Mouse (Mus musculus) liver, embryonic 15.5 days (tissue): ENCODE data around the gene Galnt14. TPM values are rescaled to one million over a fixed set of nuclear protein-coding genes. Genes with fewer than 3 reads are reported as not detected.

Experiments used
- ATAC-seq: fragments of 200-750 bp; cut with Nextera tagmentation; 2 replicates; pipeline ENCODE4 v1.8.0; 2017; ENCODE audit warnings: moderate number of reproducible peaks, mild to moderate bottlenecking, moderate library complexity; ENCODE audit not compliant: insufficient read depth
- H3K27ac ChIP-seq: fragments of 300-500 bp; sonication (generic); replicated peaks from 2 replicates; pipeline ENCODE4 v1.5.1; 2015; ENCODE audit warnings: mild to moderate bottlenecking, inconsistent platforms
- H3K27me3 ChIP-seq: fragments of 300-500 bp; sonication (generic); 2 replicates; pipeline ENCODE4 v1.6.1; 2015; ENCODE audit warnings: mild to moderate bottlenecking, inconsistent platforms
- H3K36me3 ChIP-seq: fragments of 300-500 bp; sonication (generic); replicated peaks from 2 replicates; pipeline ENCODE4 v1.6.1; 2015; ENCODE audit warnings: moderate library complexity, mild to moderate bottlenecking, inconsistent platforms
- H3K4me1 ChIP-seq: fragments of 300-500 bp; sonication (generic); replicated peaks from 2 replicates; pipeline ENCODE4 v1.6.1; 2015; ENCODE audit warnings: inconsistent platforms
- H3K4me2 ChIP-seq: fragments of 300-500 bp; sonication (generic); 2 replicates; pipeline ENCODE4 v1.6.1; 2015; ENCODE audit warnings: moderate library complexity, mild to moderate bottlenecking, inconsistent platforms
- H3K4me3 ChIP-seq: fragments of 300-500 bp; sonication (generic); replicated peaks from 2 replicates; pipeline ENCODE4 v1.5.1; 2015; ENCODE audit warnings: mild to moderate bottlenecking, inconsistent platforms
- H3K9ac ChIP-seq: fragments of 300-500 bp; sonication (generic); 2 replicates; pipeline ENCODE4 v1.6.1; 2015; ENCODE audit warnings: moderate library complexity, mild to moderate bottlenecking, inconsistent platforms
- H3K9me3 ChIP-seq: fragments of 300-500 bp; sonication (generic); replicated peaks from 2 replicates; pipeline ENCODE4 v1.6.1; 2016; ENCODE audit warnings: inconsistent platforms
- WGBS: fragments of 180-500 bp; shearing (Covaris S2); methylation state at CpG from one replicate; pipeline ENCODE4 v1.1.7; 2015; ENCODE audit warnings: mixed read lengths; ENCODE audit not compliant: insufficient replicate concordance; 5-methylcytosine and 5-hydroxymethylcytosine counted together
- polyA plus RNA-seq: library from polyadenylated mRNA; unstranded; fragments of >200 nt; fragmentation: Nextera tagmentation; extraction: Ambion mirVana; gene quantifications from 2 replicates; pipeline ENCODE4 v1.2.1, GENCODE M21; 2015

Galnt14 gene
- polyA plus RNA-seq, 1 experiment from 2014 or later = 0.05 TPM

DNA sequence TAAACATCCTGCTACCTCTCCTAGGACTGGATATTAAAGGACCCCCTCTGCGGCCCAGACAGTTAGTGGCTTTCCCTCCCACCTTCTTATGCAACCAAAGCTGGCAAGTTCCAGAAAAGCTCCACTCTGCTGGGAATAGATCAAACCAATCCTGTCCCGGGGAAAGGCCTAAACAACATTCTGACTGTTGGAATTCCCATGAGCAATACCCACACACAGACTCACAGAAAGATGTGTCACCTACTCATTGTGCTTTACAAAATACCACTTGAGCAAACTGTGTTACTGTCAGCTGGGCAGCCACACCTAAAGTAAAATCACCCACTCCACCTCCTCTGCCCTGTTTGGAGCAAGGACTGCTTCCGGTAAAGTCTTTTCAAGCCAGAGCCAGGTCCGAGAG, 207.6 kb downstream of the Galnt14 start:
- no peak overlapping the region for H3K4me2 ChIP-seq
- no peak overlapping the region for H3K4me3 ChIP-seq
- H3K9ac ChIP-seq = no peak overlapping the region
- no peak overlapping the region for H3K27ac ChIP-seq
- no peak for ATAC-seq
- 66% methylated on average over 4 of the region's 4 CpGs for WGBS
- H3K9me3 ChIP-seq = no peaks in the 10 kb centered on the region
- H3K27me3 ChIP-seq = no peaks in the 10 kb centered on the region
- no peaks in the 10 kb centered on the region for H3K36me3 ChIP-seq
- no peaks in the 10 kb centered on the region for H3K4me1 ChIP-seq

DNA sequence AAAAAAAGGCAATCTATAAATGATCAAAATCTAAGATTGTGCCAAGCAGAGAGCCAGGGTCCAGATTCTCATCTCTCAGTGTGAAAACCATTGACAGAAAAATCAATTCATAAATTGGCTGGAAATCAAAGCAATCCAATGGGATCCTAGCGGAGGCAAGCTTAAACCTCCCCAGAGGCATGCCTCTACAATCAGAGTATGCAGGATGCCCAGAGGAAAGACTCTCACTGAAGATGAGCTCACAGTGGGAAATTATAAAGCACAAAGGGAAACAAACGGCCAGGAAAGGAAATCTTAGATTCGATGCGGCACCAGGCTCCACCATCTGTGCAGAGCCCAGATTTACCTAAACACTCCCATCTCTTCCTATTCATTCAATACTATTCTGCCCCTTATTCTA, 220.7 kb downstream of the Galnt14 start:
- Histone ChIP-seq H3K4me2 (no peak overlapping the region), H3K36me3 (no peaks in the 10 kb centered on the region), H3K27me3 (no peaks in the 10 kb centered on the region), H3K9me3 (no peaks in the 10 kb centered on the region), H3K9ac (no peak overlapping the region), H3K4me1 (no peaks in the 10 kb centered on the region), H3K4me3 (no peak overlapping the region), H3K27ac (no peak overlapping the region)
- ATAC-seq = no peak
- WGBS = 77% methylated on average over 4 of the region's 4 CpGs

GRCm38 (mm10) chr17:73487792-73488191, 222.5 kb downstream of the Galnt14 start:
- Histone ChIP-seq H3K27ac (no peak overlapping the region), H3K9me3 (no peaks in the 10 kb centered on the region), H3K36me3 (no peaks in the 10 kb centered on the region), H3K27me3 (no peaks in the 10 kb centered on the region), H3K4me2 (no peak overlapping the region), H3K9ac (no peak overlapping the region), H3K4me3 (no peak overlapping the region), H3K4me1 (no peaks in the 10 kb centered on the region)
- WGBS = 24% methylated on average over 13 of the region's 13 CpGs
- no peak for ATAC-seq

DNA sequence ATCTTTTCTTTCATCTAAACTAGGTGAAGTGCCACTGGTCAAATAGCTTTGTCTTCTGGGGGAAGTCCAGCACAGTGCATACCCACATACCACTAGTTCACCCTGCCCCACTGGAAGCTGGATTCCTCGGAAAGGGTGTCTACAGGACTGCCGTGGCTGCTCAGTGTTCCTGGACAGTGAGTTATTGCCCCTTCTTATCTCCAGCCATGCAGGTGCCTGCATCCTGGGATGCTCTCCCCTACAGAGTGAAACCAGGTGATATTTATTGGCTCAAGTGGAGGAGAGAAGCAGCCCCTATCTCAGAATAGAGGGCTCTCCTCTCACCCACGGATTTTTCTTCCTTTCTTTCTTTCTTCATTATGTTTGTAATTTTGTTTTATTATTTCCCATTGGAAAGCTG, 222.9 kb downstream of the Galnt14 start:
- 47% methylated on average over 3 of the region's 3 CpGs for WGBS
- Histone ChIP-seq H3K9me3 (no peaks in the 10 kb centered on the region), H3K27me3 (no peaks in the 10 kb centered on the region), H3K4me3 (no peak overlapping the region), H3K36me3 (no peaks in the 10 kb centered on the region), H3K27ac (no peak overlapping the region), H3K9ac (no peak overlapping the region), H3K4me1 (no peaks in the 10 kb centered on the region), H3K4me2 (no peak overlapping the region)
- ATAC-seq = no peak

GRCm38 (mm10) chr17:73477096-73478076, 232.9 kb downstream of the Galnt14 start:
- Histone ChIP-seq H3K27ac (no peak overlapping the region), H3K27me3 (no peaks in the 10 kb centered on the region), H3K4me3 (no peak overlapping the region), H3K9me3 (no peaks in the 10 kb centered on the region), H3K4me2 (no peak overlapping the region), H3K36me3 (no peaks in the 10 kb centered on the region), H3K4me1 (no peaks in the 10 kb centered on the region), H3K9ac (no peak overlapping the region)
- WGBS = 56% methylated on average over 11 of the region's 11 CpGs
- no peak for ATAC-seq

GRCm38 (mm10) chr17:73474371-73474770, 235.9 kb downstream of the Galnt14 start:
- H3K4me3 ChIP-seq = no peak overlapping the region
- no peaks in the 10 kb centered on the region for H3K4me1 ChIP-seq
- no peak overlapping the region for H3K9ac ChIP-seq
- H3K27ac ChIP-seq = no peak overlapping the region
- H3K36me3 ChIP-seq = no peaks in the 10 kb centered on the region
- H3K27me3 ChIP-seq = no peaks in the 10 kb centered on the region
- WGBS = 46% methylated on average over 7 of the region's 7 CpGs
- no peak overlapping the region for H3K4me2 ChIP-seq
- no peak for ATAC-seq
- H3K9me3 ChIP-seq = no peaks in the 10 kb centered on the region

- H3K27me3 ChIP-seq = no peaks in the 10 kb centered on the region
- H3K4me2 ChIP-seq = no peak overlapping the region
- H3K4me3 ChIP-seq = no peak overlapping the region
- ATAC-seq = no peak
- H3K36me3 ChIP-seq = no peaks in the 10 kb centered on the region
- no peak overlapping the region for H3K27ac ChIP-seq
- WGBS = 56% methylated on average over 3 of the region's 3 CpGs
- H3K4me1 ChIP-seq = no peaks in the 10 kb centered on the region
- H3K9ac ChIP-seq = no peak overlapping the region
- no peaks in the 10 kb centered on the region for H3K9me3 ChIP-seq
These were observed 237.2 kb downstream of the Galnt14 start for GRCm38 (mm10) chr17:73473012-73473411.

- no peaks in the 10 kb centered on the region for H3K36me3 ChIP-seq
- H3K9me3 ChIP-seq = no peaks in the 10 kb centered on the region
- H3K4me2 ChIP-seq = no peak overlapping the region
- 71% methylated on average over 4 of the region's 4 CpGs for WGBS
- H3K4me1 ChIP-seq = no peaks in the 10 kb centered on the region
- no peak overlapping the region for H3K9ac ChIP-seq
- no peak overlapping the region for H3K27ac ChIP-seq
- H3K27me3 ChIP-seq = no peaks in the 10 kb centered on the region
- H3K4me3 ChIP-seq = no peak overlapping the region
- ATAC-seq = no peak
These were observed 249.4 kb downstream of the Galnt14 start for GRCm38 (mm10) chr17:73460874-73461273.

GRCm38 (mm10) chr17:73458741-73459140, 251.5 kb downstream of the Galnt14 start:
- no peaks in the 10 kb centered on the region for H3K4me1 ChIP-seq
- no peak overlapping the region for H3K9ac ChIP-seq
- no peak overlapping the region for H3K4me2 ChIP-seq
- H3K9me3 ChIP-seq = no peaks in the 10 kb centered on the region
- no peak overlapping the region for H3K4me3 ChIP-seq
- H3K27ac ChIP-seq = no peak overlapping the region
- WGBS = 47% methylated on average over 4 of the region's 4 CpGs
- ATAC-seq = no peak
- H3K36me3 ChIP-seq = no peaks in the 10 kb centered on the region
- no peaks in the 10 kb centered on the region for H3K27me3 ChIP-seq

GRCm38 (mm10) chr17:73456551-73456950, 253.7 kb downstream of the Galnt14 start:
- Histone ChIP-seq H3K36me3 (no peaks in the 10 kb centered on the region), H3K27me3 (no peaks in the 10 kb centered on the region), H3K4me2 (no peak overlapping the region), H3K27ac (no peak overlapping the region), H3K4me3 (no peak overlapping the region), H3K9ac (no peak overlapping the region), H3K4me1 (no peaks in the 10 kb centered on the region), H3K9me3 (no peaks in the 10 kb centered on the region)
- 53% methylated on average over 2 of the region's 2 CpGs for WGBS
- no peak for ATAC-seq

- H3K4me2 ChIP-seq = no peak overlapping the region
- H3K4me3 ChIP-seq = no peak overlapping the region
- no peak overlapping the region for H3K9ac ChIP-seq
- no peaks in the 10 kb centered on the region for H3K27me3 ChIP-seq
- ATAC-seq = no peak
- no peaks in the 10 kb centered on the region for H3K36me3 ChIP-seq
- H3K27ac ChIP-seq = no peak overlapping the region
- H3K9me3 ChIP-seq = no peaks in the 10 kb centered on the region
- no peaks in the 10 kb centered on the region for H3K4me1 ChIP-seq
- 55% methylated on average over 3 of the region's 3 CpGs for WGBS
These were observed 256.6 kb downstream of the Galnt14 start for GRCm38 (mm10) chr17:73453646-73454045.
